Comparison of ENCODE assay signal across 7 mouse cellular contexts in the genomic region with DNA sequence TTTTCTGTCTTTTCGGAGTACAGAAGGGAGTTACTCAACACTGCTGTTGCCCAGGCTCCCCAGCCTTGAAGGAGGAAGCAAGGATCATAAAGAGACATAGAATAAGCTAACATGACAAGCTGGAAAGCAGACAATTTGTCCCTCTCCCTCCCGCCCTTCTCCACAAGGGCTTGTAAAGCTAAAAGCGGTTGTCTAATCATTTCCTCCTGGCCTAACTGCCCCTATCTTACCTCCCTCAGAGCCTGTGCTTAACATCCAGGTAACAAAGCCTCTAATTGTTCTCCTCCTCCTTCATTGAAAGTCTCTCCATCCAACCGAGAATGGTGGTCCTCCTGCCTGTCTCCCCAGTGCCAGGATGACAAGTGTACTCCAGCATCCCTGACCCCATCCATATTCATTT. TPM values are rescaled to one million over a fixed set of nuclear protein-coding genes. Genes with fewer than 3 reads are reported as not detected.
DNase-seq lines count a peak whose midpoint lies in the region; ATAC-seq and TF ChIP-seq lines count a peak whose summit lies in the region.

No protein-coding gene starts in this region.

- TF ChIP-seq EP300 in stomach, postnatal 0 days (optimal IDR thresholded peaks at IDR 0.05): no peak

- H3K36me3 ChIP-seq in megakaryocyte, embryonic 14.5 days (replicated peaks; ENCODE audit: low read length): peaks cover 41% of the 10 kb centered on the region
- peaks cover 30% of the 10 kb centered on the region for H3K36me3 ChIP-seq in forebrain, embryonic 13.5 days (ENCODE audit: poor library complexity, severe bottlenecking)
- H3K36me3 ChIP-seq in liver, embryonic 13.5 days: peaks cover 23% of the 10 kb centered on the region; the same call in 1 of the 2 replicates
- peaks cover 6% of the 10 kb centered on the region for H3K36me3 ChIP-seq in stomach, postnatal 0 days (ENCODE audit: control insufficient read depth, insufficient read depth, low read length)

- ATAC-seq in megakaryocyte, adult 5-6 weeks (ENCODE audit: poor library complexity, severe bottlenecking): no peak
- no peak for ATAC-seq in forebrain, embryonic 13.5 days
- no peak for ATAC-seq in liver, embryonic 13.5 days (ENCODE audit: low read depth)
- ATAC-seq in stomach, postnatal 0 days (ENCODE audit: low FRiP score, low TSS enrichment): no peak

- no peaks in the 10 kb centered on the region for H3K27me3 ChIP-seq in megakaryocyte, embryonic 14.5 days (replicated peaks)
- no peaks in the 10 kb centered on the region for H3K27me3 ChIP-seq in forebrain, embryonic 13.5 days
- no peaks in the 10 kb centered on the region for H3K27me3 ChIP-seq in liver, embryonic 13.5 days
- no peaks in the 10 kb centered on the region for H3K27me3 ChIP-seq in stomach, postnatal 0 days (ENCODE audit: control insufficient read depth, insufficient read depth, low read length)

- peak overlapping the region; percentile 72 for H3K4me2 ChIP-seq in forebrain, embryonic 13.5 days
- H3K4me2 ChIP-seq in liver, embryonic 13.5 days: peak overlapping the region; percentile 92
- H3K4me2 ChIP-seq in stomach, postnatal 0 days (replicated peaks; ENCODE audit: low read depth): peak overlapping the region; percentile 18; the same call in 1 of the 2 replicates

- TF ChIP-seq CTCF in stomach, postnatal 0 days (IDR thresholded peaks at IDR 0.05; ENCODE audit: low read depth): no peak

- H3K9me3 ChIP-seq in megakaryocyte, embryonic 14.5 days: no peaks in the 10 kb centered on the region
- no peaks in the 10 kb centered on the region for H3K9me3 ChIP-seq in forebrain, embryonic 13.5 days (replicated peaks)
- H3K9me3 ChIP-seq in liver, embryonic 13.5 days (replicated peaks): no peaks in the 10 kb centered on the region
- no peaks in the 10 kb centered on the region for H3K9me3 ChIP-seq in stomach, postnatal 0 days (ENCODE audit: control insufficient read depth, low read length)

- H3K27ac ChIP-seq in forebrain, embryonic 13.5 days: no peak overlapping the region
- peak overlapping the region; percentile 75 for H3K27ac ChIP-seq in liver, embryonic 13.5 days
- H3K27ac ChIP-seq in stomach, postnatal 0 days (replicated peaks): no peak overlapping the region

- peak overlapping the region; percentile 95 for H3K4me3 ChIP-seq in megakaryocyte, embryonic 14.5 days (replicated peaks)
- H3K4me3 ChIP-seq in forebrain, embryonic 13.5 days: peak overlapping the region; percentile 52
- peak overlapping the region; percentile 67 for H3K4me3 ChIP-seq in liver, embryonic 13.5 days (replicated peaks)
- no peak overlapping the region for H3K4me3 ChIP-seq in stomach, postnatal 0 days (ENCODE audit: low read depth, low read length)

- 49% methylated on average over 4 of the region's 4 CpGs for WGBS in forebrain, embryonic 13.5 days
- WGBS in liver, embryonic 13.5 days (ENCODE audit: insufficient replicate concordance): 23% methylated on average over 4 of the region's 4 CpGs
- WGBS in stomach, postnatal 0 days: 50% methylated on average over 4 of the region's 4 CpGs

- peaks cover 74% of the 10 kb centered on the region for H3K4me1 ChIP-seq in megakaryocyte, embryonic 14.5 days
- peaks cover 21% of the 10 kb centered on the region for H3K4me1 ChIP-seq in forebrain, embryonic 13.5 days
- H3K4me1 ChIP-seq in liver, embryonic 13.5 days (replicated peaks): peaks cover 38% of the 10 kb centered on the region
- H3K4me1 ChIP-seq in stomach, postnatal 0 days (replicated peaks; ENCODE audit: control insufficient read depth, insufficient read depth): no peaks in the 10 kb centered on the region

- H3K9ac ChIP-seq in forebrain, embryonic 13.5 days: peak overlapping the region; percentile 26
- peak overlapping the region; percentile 74 for H3K9ac ChIP-seq in liver, embryonic 13.5 days
- no peak overlapping the region for H3K9ac ChIP-seq in stomach, postnatal 0 days (ENCODE audit: low read length)

- DNase-seq in liver, embryonic 13.5 days: no peak
- peak; percentile 13 for DNase-seq in stomach, postnatal 0 days (ENCODE audit: low spot score)
- DNase-seq in thymus, postnatal 36 days: no peak
- no peak for DNase-seq in embryo, embryonic 10 days (ENCODE audit: low spot score)

RNA-seq across cellular contexts. Expression of a gene that starts 1.4 kb away (rescaled TPM):
- polyA plus RNA-seq in megakaryocyte, embryonic 14.5 days (2012; ENCODE audit: insufficient read depth, low replicate concordance): 32.9 and 73.3 TPM in 2 replicates
- total RNA-seq in megakaryocyte, adult 5-6 weeks (2015): 23.4 and 23.8 TPM in 2 replicates
- total RNA-seq in megakaryocyte, adult 5-6 weeks (2017): 14.7 and 19.1 TPM in 2 replicates
- polyA plus RNA-seq in forebrain, embryonic 13.5 days (2015; fragmentation: Nextera tagmentation; extraction: Ambion mirVana): 21.5 and 25.6 TPM in 2 replicates
- 14.0 and 14.4 TPM in 2 replicates for polyA plus RNA-seq in liver, embryonic 13.5 days (2015; fragmentation: Nextera tagmentation; extraction: Ambion mirVana)
- polyA plus RNA-seq in stomach, postnatal 0 days (2015; fragmentation: Nextera tagmentation; extraction: Ambion mirVana): 19.2 and 19.4 TPM in 2 replicates

RNA-seq across cellular contexts. Expression of a gene that starts 5.8 kb away (rescaled TPM):
- polyA plus RNA-seq in megakaryocyte, embryonic 14.5 days (2012; ENCODE audit: insufficient read depth, low replicate concordance): 36.7 and 120 TPM in 2 replicates
- total RNA-seq in megakaryocyte, adult 5-6 weeks (2015): 81.3 and 83.9 TPM in 2 replicates
- total RNA-seq in megakaryocyte, adult 5-6 weeks (2017): 43.0 and 46.5 TPM in 2 replicates
- polyA plus RNA-seq in forebrain, embryonic 13.5 days (2015; fragmentation: Nextera tagmentation; extraction: Ambion mirVana): 155 and 158 TPM in 2 replicates
- polyA plus RNA-seq in liver, embryonic 13.5 days (2015; fragmentation: Nextera tagmentation; extraction: Ambion mirVana): 92.6 and 95.3 TPM in 2 replicates
- polyA plus RNA-seq in stomach, postnatal 0 days (2015; fragmentation: Nextera tagmentation; extraction: Ambion mirVana): 70.0 and 99.4 TPM in 2 replicates

RNA-seq across cellular contexts. Expression of a gene that starts 34.6 kb away (rescaled TPM):
- 13.5 TPM in 1 of 2 replicates, not detected in the other for polyA plus RNA-seq in megakaryocyte, embryonic 14.5 days (2012; ENCODE audit: insufficient read depth, low replicate concordance)
- total RNA-seq in megakaryocyte, adult 5-6 weeks (2015): 7.9 and 8.4 TPM in 2 replicates
- 12.5 and 16.3 TPM in 2 replicates for total RNA-seq in megakaryocyte, adult 5-6 weeks (2017)
- polyA plus RNA-seq in forebrain, embryonic 13.5 days (2015; fragmentation: Nextera tagmentation; extraction: Ambion mirVana): 35.6 and 39.0 TPM in 2 replicates
- 12.8 and 14.3 TPM in 2 replicates for polyA plus RNA-seq in liver, embryonic 13.5 days (2015; fragmentation: Nextera tagmentation; extraction: Ambion mirVana)
- 13.8 and 14.5 TPM in 2 replicates for polyA plus RNA-seq in stomach, postnatal 0 days (2015; fragmentation: Nextera tagmentation; extraction: Ambion mirVana)

RNA-seq across cellular contexts. Expression of a gene that starts 39.1 kb away (rescaled TPM):
- polyA plus RNA-seq in megakaryocyte, embryonic 14.5 days (2012; ENCODE audit: insufficient read depth, low replicate concordance): 384 and 644 TPM in 2 replicates
- 35.0 and 47.6 TPM in 2 replicates for total RNA-seq in megakaryocyte, adult 5-6 weeks (2015)
- total RNA-seq in megakaryocyte, adult 5-6 weeks (2017): 36.2 and 36.5 TPM in 2 replicates
- polyA plus RNA-seq in forebrain, embryonic 13.5 days (2015; fragmentation: Nextera tagmentation; extraction: Ambion mirVana): 88.2 TPM in 2 replicates
- 12.8 and 12.9 TPM in 2 replicates for polyA plus RNA-seq in liver, embryonic 13.5 days (2015; fragmentation: Nextera tagmentation; extraction: Ambion mirVana)
- polyA plus RNA-seq in stomach, postnatal 0 days (2015; fragmentation: Nextera tagmentation; extraction: Ambion mirVana): 33.8 and 43.3 TPM in 2 replicates

RNA-seq across cellular contexts. Expression of a gene that starts 45.5 kb away (rescaled TPM):
- not detected in 2 replicates for polyA plus RNA-seq in megakaryocyte, embryonic 14.5 days (2012; ENCODE audit: insufficient read depth, low replicate concordance)
- not detected in 2 replicates for total RNA-seq in megakaryocyte, adult 5-6 weeks (2015)
- not detected in 2 replicates for total RNA-seq in megakaryocyte, adult 5-6 weeks (2017)
- polyA plus RNA-seq in forebrain, embryonic 13.5 days (2015; fragmentation: Nextera tagmentation; extraction: Ambion mirVana): not detected in 2 replicates
- 8.7 and 11.2 TPM in 2 replicates for polyA plus RNA-seq in liver, embryonic 13.5 days (2015; fragmentation: Nextera tagmentation; extraction: Ambion mirVana)
- polyA plus RNA-seq in stomach, postnatal 0 days (2015; fragmentation: Nextera tagmentation; extraction: Ambion mirVana): 0.07 TPM in 1 of 2 replicates, not detected in the other

Comparison
In these comparisons a context has a peak if more than half of its experiments do, and no peak if none do; other contexts are left out.
1. H3K4me2 ChIP-seq: peak in every context shown above with its lines; median percentile 92 in liver, embryonic 13.5 days; 72 in forebrain, embryonic 13.5 days; 18 in stomach, postnatal 0 days.